Mouse (Mus musculus) hindbrain, embryonic 11.5 days (tissue): ENCODE data around the gene Gli2. TPM values are rescaled to one million over a fixed set of nuclear protein-coding genes. Genes with fewer than 3 reads are reported as not detected.

Experiments
- ATAC-seq: fragments of 200-750 bp; cut with Nextera tagmentation; 2 replicates; pipeline ENCODE4 v1.8.0; 2017; ENCODE audit warnings: mild to moderate bottlenecking, moderate TSS enrichment, moderate library complexity; ENCODE audit not compliant: low FRiP score
- DNase-seq: peaks from one replicate; pipeline ENCODE4 v3.0.0-alpha.2; 2015; ENCODE audit warnings: low spot score
- H3K27ac ChIP-seq: fragments of 300-500 bp; sonication (generic); 2 replicates; pipeline ENCODE4 v1.5.1; 2014; ENCODE audit warnings: mild to moderate bottlenecking, low read depth, low read length
- H3K27me3 ChIP-seq: fragments of 300-500 bp; sonication (generic); 2 replicates; pipeline ENCODE4 v1.6.1; 2014; ENCODE audit warnings: mild to moderate bottlenecking, low read length, moderate library complexity, mixed read lengths; ENCODE audit not compliant: control insufficient read depth, insufficient read depth
- H3K36me3 ChIP-seq: fragments of 300-500 bp; sonication (generic); 2 replicates; pipeline ENCODE4 v1.6.1; 2014; ENCODE audit warnings: mild to moderate bottlenecking, low read length, moderate library complexity, mixed read lengths; ENCODE audit not compliant: control insufficient read depth, insufficient read depth
- H3K4me1 ChIP-seq: fragments of 300-500 bp; sonication (generic); replicated peaks from 2 replicates; pipeline ENCODE4 v1.6.1; 2014; ENCODE audit warnings: low read length, mixed read lengths; ENCODE audit not compliant: control insufficient read depth, insufficient read depth
- H3K4me2 ChIP-seq: fragments of 300-500 bp; sonication (generic); replicated peaks from 2 replicates; pipeline ENCODE4 v1.6.1; 2014; ENCODE audit warnings: mild to moderate bottlenecking, low read depth, low read length
- H3K4me3 ChIP-seq: fragments of 300-500 bp; sonication (generic); 2 replicates; pipeline ENCODE4 v1.5.1; 2014; ENCODE audit warnings: low read depth, low read length
- H3K9ac ChIP-seq: fragments of 300-500 bp; sonication (generic); 2 replicates; pipeline ENCODE4 v1.6.1; 2014; ENCODE audit warnings: low read depth, low read length
- H3K9me3 ChIP-seq: fragments of 300-500 bp; sonication (generic); 2 replicates; pipeline ENCODE4 v1.6.1; 2016; ENCODE audit warnings: low read length; ENCODE audit not compliant: control insufficient read depth
- WGBS: fragments of 180-500 bp; shearing (Covaris S2); extraction: QIAGEN DNeasy Blood & Tissue Kit; methylation state at CpG from one replicate; pipeline ENCODE4 v1.1.7; 2014; 5-methylcytosine and 5-hydroxymethylcytosine counted together
- polyA plus RNA-seq: library from polyadenylated mRNA; unstranded; fragments of >200 nt; fragmentation: Nextera tagmentation; extraction: Ambion mirVana; gene quantifications from 2 replicates; pipeline ENCODE4 v1.2.1, GENCODE M21; 2014

Gene Gli2
- polyA plus RNA-seq, 1 experiment from 2014 or later = 8.7 TPM

DNA sequence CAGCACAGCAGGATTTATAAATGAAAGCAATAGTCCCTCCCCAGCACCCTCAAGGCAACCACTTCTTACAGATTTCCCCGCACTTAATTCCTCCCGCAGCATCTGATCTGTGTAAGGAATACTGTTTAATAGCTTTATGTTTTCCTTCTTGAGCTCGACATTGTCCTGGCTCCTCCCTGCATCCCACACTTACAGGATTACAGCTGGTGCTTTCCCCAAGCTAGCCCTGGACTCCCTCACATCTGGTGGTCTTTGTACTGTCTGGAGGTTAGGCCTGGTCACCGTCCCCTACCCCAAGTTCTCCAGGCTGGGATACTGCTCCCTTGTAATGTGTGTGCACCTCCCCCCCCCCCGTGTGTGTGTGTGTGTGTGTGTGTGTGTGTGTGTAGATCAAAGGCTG, 101.1 kb downstream of the Gli2 start:
- no peak overlapping the region for H3K4me2 ChIP-seq
- H3K9ac ChIP-seq = no peak overlapping the region
- no peak for ATAC-seq
- H3K4me1 ChIP-seq = peaks cover 5% of the 10 kb centered on the region; the same call in 1 of the 2 replicates
- no peak overlapping the region for H3K27ac ChIP-seq
- H3K9me3 ChIP-seq = no peaks in the 10 kb centered on the region
- H3K36me3 ChIP-seq = no peaks in the 10 kb centered on the region
- no peaks in the 10 kb centered on the region for H3K27me3 ChIP-seq
- H3K4me3 ChIP-seq = no peak overlapping the region
- WGBS = 78% methylated on average over 5 of the region's 5 CpGs
- no peak for DNase-seq

DNA sequence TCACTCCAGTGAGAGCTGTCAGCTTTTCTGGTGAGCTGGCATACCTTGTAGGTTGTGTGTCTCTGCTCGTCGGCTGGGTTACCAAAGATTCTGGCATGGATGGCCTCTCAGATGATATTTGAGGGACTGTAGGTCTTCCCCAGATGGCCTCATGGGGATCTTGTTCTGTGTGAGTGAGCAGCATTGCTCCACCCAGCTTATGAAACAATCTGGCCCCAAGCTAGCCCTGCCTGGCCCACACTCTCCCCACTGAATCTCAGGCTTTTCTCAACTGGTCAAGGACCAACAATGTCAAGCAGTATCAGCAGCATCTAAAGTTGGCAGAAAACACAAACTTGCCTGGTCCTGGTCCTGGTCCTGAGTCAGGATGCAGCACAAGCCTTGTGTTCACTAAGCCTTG, 105.0 kb downstream of the Gli2 start:
- DNase-seq = no peak
- H3K27me3 ChIP-seq = no peaks in the 10 kb centered on the region
- no peak overlapping the region for H3K9ac ChIP-seq
- 59% methylated on average over 2 of the region's 2 CpGs for WGBS
- no peaks in the 10 kb centered on the region for H3K36me3 ChIP-seq
- H3K4me1 ChIP-seq = no peaks in the 10 kb centered on the region
- no peak overlapping the region for H3K27ac ChIP-seq
- H3K4me2 ChIP-seq = no peak overlapping the region
- H3K4me3 ChIP-seq = no peak overlapping the region
- no peak for ATAC-seq
- H3K9me3 ChIP-seq = no peaks in the 10 kb centered on the region

DNA sequence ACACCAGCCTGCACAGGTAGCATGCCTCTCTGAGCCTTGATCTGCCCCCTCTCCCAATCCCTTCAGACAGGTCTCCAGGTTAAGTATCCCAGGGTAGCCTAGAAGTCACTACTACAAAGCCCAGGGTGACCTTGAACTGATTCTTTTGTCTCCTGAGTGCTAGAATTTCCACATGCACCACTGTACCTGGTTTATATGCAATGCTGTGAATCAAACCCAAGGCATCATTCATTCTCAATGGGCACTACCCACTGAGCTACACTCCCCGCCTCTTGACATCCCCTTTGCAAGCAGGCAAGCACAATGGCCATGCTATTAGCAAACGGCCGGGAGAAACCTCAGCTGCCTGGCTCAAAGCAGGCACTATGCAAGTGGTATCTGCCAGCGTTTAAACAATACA, 106.2 kb downstream of the Gli2 start:
- ATAC-seq = no peak
- no peaks in the 10 kb centered on the region for H3K36me3 ChIP-seq
- WGBS = 87% methylated on average over 4 of the region's 4 CpGs

DNA sequence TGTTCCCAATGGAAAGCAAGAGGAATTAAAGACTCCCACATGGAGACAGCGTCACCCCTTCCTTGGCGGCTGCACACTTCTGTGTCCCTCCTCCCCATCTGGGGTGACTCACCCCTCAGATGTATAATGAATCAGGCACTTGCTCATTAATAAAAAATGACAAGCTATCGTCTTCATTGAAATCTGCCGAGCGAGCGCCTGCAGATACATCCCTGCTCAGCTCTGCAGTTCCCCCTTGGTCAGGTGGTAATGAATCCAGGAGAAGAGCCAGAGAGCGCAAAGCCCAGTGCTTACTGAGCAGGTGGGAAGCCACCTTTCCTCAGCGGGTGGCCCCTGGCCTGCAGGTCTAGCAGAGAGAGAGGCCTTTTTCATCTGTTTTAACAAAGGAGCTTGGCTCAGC, 112.1 kb downstream of the Gli2 start:
- no peak overlapping the region for H3K9ac ChIP-seq
- no peaks in the 10 kb centered on the region for H3K27me3 ChIP-seq
- 57% methylated on average over 8 of the region's 8 CpGs for WGBS
- H3K9me3 ChIP-seq = no peaks in the 10 kb centered on the region
- H3K36me3 ChIP-seq = no peaks in the 10 kb centered on the region
- DNase-seq = no peak
- H3K27ac ChIP-seq = 0 out of 2 replicates have a peak overlapping the region, but pooled peaks have one; percentile 6
- H3K4me1 ChIP-seq = no peaks in the 10 kb centered on the region
- H3K4me3 ChIP-seq = no peak overlapping the region
- ATAC-seq = no peak
- H3K4me2 ChIP-seq = no peak overlapping the region

More for the DNA sequence above, 106.2 kb downstream of the Gli2 start:
- DNase-seq = no peak
- H3K9me3 ChIP-seq = no peaks in the 10 kb centered on the region
- no peak overlapping the region for H3K9ac ChIP-seq
- H3K4me2 ChIP-seq = no peak overlapping the region
- H3K27me3 ChIP-seq = no peaks in the 10 kb centered on the region
- H3K4me1 ChIP-seq = no peaks in the 10 kb centered on the region
- no peak overlapping the region for H3K4me3 ChIP-seq
- H3K27ac ChIP-seq = no peak overlapping the region

DNA sequence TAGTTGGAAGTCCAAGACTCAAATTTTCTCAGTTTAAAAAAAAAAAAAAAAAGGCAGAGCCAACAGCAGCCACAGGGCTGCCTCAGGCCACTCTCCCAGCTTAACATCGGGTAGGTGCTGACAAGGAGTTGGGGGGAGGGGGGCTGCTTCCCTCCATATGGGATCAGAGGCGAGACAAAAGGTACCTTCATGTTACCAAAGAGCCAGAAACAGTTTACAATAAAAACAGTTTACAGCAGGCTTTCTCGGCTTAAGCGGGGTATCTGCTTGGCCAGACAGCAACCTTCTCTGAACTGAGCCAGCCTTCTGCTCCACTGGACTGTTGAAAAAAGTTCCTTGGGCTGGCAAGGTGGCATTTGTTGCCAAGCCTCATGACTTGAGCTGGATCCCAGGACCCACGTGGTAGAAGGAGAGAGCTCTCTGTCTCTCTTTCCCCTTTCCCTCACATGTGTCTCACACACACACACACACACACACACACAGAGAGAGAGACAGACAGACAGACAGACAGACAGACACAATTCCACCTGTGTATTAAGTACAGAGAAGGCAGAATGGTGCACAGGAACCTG, 113.1 kb downstream of the Gli2 start:
- no peaks in the 10 kb centered on the region for H3K27me3 ChIP-seq
- H3K4me2 ChIP-seq = no peak overlapping the region
- no peaks in the 10 kb centered on the region for H3K4me1 ChIP-seq
- H3K4me3 ChIP-seq = no peak overlapping the region
- no peak overlapping the region for H3K27ac ChIP-seq
- no peaks in the 10 kb centered on the region for H3K36me3 ChIP-seq
- H3K9me3 ChIP-seq = no peaks in the 10 kb centered on the region
- ATAC-seq = no peak
- H3K9ac ChIP-seq = no peak overlapping the region
- no peak for DNase-seq
- 55% methylated on average over 5 of the region's 5 CpGs for WGBS

DNA sequence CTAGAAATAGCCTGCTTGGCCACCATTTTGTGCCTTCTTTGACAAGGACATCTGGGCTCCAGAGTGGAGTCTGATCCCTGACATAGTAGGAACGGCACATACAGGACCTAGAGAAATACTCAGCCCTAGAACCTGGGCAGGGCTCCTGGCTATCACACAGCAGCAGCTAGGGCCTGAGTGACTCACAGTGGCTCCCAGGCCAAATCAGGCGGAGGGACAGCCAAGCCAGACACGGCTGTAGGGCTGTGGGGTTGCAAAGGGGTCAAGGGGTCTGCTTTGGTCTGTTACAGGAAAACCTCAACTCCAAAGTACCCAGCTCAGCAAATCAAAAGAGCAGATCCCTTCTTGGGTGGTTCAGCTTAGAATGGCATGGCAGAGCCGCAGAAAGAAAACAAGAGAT, 115.2 kb downstream of the Gli2 start:
- 47% methylated on average over 4 of the region's 4 CpGs for WGBS
- no peak for ATAC-seq

DNA sequence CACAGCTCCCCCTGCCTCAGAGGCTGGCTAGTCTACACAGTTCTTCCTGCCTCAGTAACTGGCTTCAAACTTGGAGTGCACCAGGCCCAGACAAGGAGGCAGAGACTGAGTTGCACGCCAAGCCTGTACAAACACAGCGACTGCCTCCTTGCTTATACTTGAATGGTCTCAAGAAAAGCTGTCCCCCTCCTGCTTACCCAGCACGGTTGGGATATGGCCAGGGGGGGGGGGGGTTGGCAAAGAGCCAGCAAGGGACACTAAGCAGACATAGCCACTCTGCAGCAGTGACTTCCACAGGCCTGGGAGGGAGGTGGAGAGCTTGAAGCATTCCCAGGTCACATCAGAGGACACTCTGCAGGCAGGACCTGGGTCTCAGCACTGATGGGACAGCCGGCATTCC, 117.3 kb downstream of the Gli2 start:
- H3K9ac ChIP-seq = no peak overlapping the region
- peak; percentile 28; the same call in 1 of the 2 replicates for ATAC-seq
- no peaks in the 10 kb centered on the region for H3K4me1 ChIP-seq
- no peak overlapping the region for H3K27ac ChIP-seq
- no peaks in the 10 kb centered on the region for H3K9me3 ChIP-seq
- H3K4me3 ChIP-seq = no peak overlapping the region
- H3K4me2 ChIP-seq = no peak overlapping the region
- H3K27me3 ChIP-seq = no peaks in the 10 kb centered on the region
- H3K36me3 ChIP-seq = no peaks in the 10 kb centered on the region
- no peak for DNase-seq
- WGBS = 49% methylated on average over 4 of the region's 4 CpGs

More for the DNA sequence above, 115.2 kb downstream of the Gli2 start:
- no peak for DNase-seq
- Histone ChIP-seq H3K36me3 (no peaks in the 10 kb centered on the region), H3K9ac (no peak overlapping the region), H3K27me3 (no peaks in the 10 kb centered on the region), H3K4me2 (no peak overlapping the region), H3K9me3 (no peaks in the 10 kb centered on the region), H3K27ac (no peak overlapping the region), H3K4me3 (no peak overlapping the region), H3K4me1 (no peaks in the 10 kb centered on the region)

DNA sequence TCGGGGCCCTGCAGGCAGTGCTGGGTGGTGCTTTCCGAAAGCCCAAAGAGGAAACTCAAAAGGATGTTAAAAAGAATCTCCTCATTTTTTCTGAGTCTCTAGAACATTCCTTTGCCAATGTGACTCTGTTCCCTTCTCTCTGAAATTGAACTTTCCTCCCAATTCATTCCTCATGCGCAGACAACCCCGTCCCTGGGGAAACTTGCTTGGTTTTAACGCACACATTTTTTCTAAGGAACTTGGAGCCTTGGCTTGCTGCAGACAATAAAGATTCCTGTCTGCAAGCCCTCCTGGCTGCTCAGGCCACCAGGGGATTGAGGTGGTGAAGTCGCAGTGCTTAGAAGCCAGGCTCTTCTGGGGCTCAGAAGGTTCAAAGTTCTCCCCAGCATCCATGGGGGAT, 117.9 kb downstream of the Gli2 start:
- Histone ChIP-seq H3K9me3 (no peaks in the 10 kb centered on the region), H3K9ac (no peak overlapping the region), H3K27ac (no peak overlapping the region), H3K4me1 (no peaks in the 10 kb centered on the region), H3K36me3 (no peaks in the 10 kb centered on the region), H3K27me3 (no peaks in the 10 kb centered on the region), H3K4me3 (no peak overlapping the region), H3K4me2 (no peak overlapping the region)
- WGBS = 64% methylated on average over 6 of the region's 6 CpGs
- DNase-seq = no peak
- no peak for ATAC-seq

DNA sequence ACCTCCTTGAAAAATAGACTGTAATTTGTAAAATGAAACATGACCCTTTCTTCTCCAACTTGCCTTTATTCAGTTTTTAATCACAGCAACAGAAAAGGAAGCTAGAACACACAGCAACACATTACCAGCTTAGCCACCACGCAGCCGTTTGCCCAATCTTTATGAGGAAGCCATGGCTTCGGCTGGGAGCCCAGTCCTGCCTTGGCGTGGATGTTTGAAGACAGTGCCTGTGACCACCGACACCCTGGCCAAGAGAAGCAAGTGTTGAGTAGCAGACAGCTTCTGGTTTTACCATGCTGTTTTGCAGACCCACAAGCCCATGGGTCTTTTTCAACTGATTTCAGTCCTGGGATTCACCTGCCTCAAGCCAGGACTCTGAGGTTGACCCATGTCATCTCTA, 121.3 kb downstream of the Gli2 start:
- Histone ChIP-seq H3K27ac (no peak overlapping the region), H3K4me3 (no peak overlapping the region), H3K27me3 (no peaks in the 10 kb centered on the region; the same call in 1 of the 2 replicates), H3K4me2 (no peak overlapping the region), H3K9me3 (no peaks in the 10 kb centered on the region), H3K9ac (no peak overlapping the region), H3K4me1 (no peaks in the 10 kb centered on the region), H3K36me3 (no peaks in the 10 kb centered on the region)
- 95% methylated on average over 5 of the region's 5 CpGs for WGBS
- DNase-seq (no peak), ATAC-seq (no peak)
